Mouse (Mus musculus) splenic B cell, adult 2 months (primary cell): ENCODE data around the gene Zfp30.

ENCODE experiments used
- DNase-seq: peaks from one replicate; pipeline ENCODE4 v3.0.0-alpha.2; 2011; ENCODE audit warnings: low read depth, low spot score
- H3K27me3 ChIP-seq: 2 replicates; pipeline ENCODE4 v1.6.1; 2012; ENCODE audit warnings: mild to moderate bottlenecking, low read length, moderate library complexity, mixed read lengths; ENCODE audit not compliant: control insufficient read depth, poor library complexity, insufficient read depth, severe bottlenecking
- H3K36me3 ChIP-seq: 2 replicates; pipeline ENCODE4 v1.6.1; 2012; ENCODE audit warnings: mild to moderate bottlenecking, low read length, moderate library complexity, mixed read lengths; ENCODE audit not compliant: control insufficient read depth, poor library complexity, insufficient read depth, severe bottlenecking

The Zfp30 gene

DNA sequence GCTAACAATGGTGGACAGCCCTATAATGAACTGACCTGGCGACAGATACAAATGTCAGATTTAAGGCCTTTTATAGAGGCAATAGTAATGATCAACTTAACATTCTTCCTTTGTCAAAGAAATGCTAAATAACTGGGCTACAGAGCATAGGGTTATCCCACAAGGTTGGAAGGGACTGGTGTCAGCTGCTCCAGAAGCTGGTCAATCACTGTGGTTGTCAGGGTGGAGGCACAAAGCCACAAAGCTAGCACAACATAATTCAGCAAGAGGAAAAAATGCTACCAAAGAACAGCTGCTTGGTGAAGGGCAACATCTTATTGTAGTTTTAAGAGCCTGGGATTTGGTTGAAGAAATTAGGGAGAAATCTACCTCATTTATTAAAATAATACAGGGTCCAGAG lies 28.4 kb downstream of the Zfp30 start:
- DNase-seq = no peak
- H3K27me3 ChIP-seq = no peaks in the 10 kb centered on the region
- H3K36me3 ChIP-seq = no peaks in the 10 kb centered on the region

DNA sequence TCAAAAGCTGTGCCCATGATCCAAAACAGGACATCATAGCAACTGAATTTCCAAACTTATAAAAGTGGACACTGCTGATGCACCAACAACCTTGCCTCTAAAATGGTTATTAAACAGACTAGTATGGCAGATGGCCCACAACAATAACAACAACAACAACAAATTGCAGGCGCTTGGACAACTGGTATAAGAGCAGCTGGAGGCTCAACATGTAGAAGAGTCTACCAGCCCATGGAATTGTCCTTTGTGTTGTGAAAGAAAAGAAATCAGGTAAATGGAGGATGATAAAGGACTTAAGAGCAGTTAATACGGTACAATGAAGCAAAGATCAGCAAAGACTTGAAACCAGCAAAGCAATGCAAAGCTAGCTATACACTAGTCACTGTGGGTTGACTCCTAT lies 30.6 kb downstream of the Zfp30 start:
- Histone ChIP-seq H3K27me3 (no peaks in the 10 kb centered on the region), H3K36me3 (no peaks in the 10 kb centered on the region)
- no peak for DNase-seq

DNA sequence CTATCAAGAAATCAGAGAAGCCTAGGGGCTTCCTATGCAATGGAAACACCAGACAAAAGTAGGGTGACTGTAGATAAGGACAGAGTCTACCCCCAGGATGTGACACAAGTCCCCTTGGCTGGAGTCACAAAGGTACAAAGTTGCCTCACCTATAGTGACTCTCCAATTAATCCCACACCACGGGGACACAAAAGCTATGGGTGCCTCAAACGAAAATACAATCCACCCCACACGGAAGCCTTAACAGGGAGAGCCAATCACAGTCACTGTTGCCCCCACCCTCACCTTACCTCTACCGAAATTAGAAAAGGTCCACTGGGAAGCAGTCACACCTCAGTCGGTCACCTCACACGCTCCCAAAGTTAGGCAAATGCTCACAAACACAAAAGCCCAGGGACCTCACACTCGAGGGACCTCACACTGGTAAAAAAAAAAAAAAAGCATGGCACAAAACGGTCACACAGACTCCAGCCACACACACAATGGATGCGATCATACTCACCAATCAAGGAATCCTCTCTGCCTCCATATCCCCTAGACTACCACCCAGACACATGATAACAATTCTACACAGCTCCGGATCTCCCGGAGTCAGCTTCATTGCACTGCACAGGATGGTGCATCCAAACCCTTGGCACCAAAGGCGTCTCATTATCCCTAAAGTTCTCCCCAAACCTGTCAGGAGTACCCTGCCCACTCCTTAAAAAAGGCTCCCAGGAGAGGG lies 31.4 kb downstream of the Zfp30 start:
- DNase-seq = no peak
- Histone ChIP-seq H3K36me3 (no peaks in the 10 kb centered on the region), H3K27me3 (no peaks in the 10 kb centered on the region)

DNA sequence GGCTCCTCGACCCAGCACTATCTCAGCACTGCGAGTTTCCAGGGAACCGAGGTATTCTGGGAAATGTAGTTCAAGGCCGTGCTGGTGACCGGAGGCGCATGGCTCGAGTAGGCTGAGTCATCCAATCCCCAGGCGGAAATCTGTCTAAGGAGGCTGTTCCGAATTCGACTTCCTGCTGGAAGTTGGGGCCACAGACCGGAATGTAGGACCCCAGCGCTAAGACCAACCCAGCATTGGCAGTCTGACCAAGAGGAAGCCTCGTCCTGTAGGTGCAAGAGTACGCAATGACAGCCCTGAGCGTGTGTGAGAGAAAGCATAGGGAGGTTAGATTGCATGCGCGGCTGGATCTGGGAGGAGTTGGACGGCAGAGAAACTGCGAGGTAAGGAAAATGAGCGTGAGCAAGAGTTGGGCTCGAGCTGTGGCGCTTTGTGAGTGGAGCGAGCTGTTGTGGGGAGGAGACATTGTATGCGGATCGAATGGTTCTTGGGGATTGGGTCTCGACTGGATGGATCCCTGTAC lies 32.2 kb downstream of the Zfp30 start, which contains the start of gene Zfp790:
Gene Zfp790 (plus strand): TSS at position 205 of the 520 bp plus-strand sequence.
- Histone ChIP-seq H3K36me3 (no peaks in the 10 kb centered on the region), H3K27me3 (no peaks in the 10 kb centered on the region)
- peak; percentile 90 for DNase-seq

DNA sequence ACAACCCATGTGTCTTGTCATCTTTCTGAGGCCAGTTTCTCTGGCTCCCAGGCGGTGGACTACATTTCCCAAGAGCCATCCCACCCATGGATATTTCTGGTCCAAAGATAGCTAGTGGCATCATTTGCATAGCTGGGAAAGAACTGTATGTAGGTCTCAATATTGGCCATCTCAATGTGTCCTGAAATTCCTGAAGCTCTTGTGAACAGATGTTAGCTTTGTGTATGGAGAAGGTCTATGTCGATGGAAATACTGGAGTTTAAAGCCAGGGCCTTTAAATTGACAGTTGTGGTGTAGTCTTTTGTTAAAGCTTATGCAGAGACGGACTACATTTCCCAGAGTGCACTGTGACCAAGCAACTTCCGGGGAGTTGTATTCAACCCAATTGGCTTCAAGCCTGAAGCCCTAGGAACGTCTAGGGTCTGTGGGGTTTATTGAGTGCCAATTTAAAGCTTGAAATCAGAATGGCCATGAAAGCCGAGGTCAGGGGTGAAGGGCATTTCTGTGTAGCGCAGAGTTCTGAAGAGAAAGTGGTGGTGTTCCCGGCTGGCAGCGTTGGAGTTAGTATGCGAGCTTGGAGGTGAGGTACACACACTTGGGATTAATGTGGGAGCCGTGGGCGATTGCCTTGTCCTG lies 34.9 kb downstream of the Zfp30 start:
- H3K27me3 ChIP-seq = no peaks in the 10 kb centered on the region
- H3K36me3 ChIP-seq = peaks cover 4% of the 10 kb centered on the region
- peak; percentile 83 for DNase-seq

DNA sequence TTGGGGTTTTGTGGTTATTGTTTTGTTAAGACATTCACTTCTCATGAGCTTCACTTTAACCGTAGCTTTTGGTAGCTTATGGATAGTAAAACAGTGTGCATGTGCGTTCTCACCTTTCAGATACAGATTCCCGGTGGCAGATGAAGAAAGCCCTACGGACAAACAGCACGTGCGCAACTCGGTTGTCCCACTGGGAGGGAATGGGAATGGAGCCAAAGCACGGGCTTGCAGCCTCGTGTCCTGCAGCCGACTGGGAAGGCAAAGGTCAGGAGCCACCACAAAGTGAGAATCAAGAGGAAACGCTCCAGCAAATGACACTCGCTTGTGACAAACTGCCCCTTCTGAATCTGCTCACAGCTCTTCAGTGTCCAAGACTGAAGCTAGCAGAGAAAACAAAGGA lies 44.2 kb downstream of the Zfp30 start:
- no peaks in the 10 kb centered on the region for H3K27me3 ChIP-seq
- no peak for DNase-seq
- peaks cover 14% of the 10 kb centered on the region for H3K36me3 ChIP-seq

DNA sequence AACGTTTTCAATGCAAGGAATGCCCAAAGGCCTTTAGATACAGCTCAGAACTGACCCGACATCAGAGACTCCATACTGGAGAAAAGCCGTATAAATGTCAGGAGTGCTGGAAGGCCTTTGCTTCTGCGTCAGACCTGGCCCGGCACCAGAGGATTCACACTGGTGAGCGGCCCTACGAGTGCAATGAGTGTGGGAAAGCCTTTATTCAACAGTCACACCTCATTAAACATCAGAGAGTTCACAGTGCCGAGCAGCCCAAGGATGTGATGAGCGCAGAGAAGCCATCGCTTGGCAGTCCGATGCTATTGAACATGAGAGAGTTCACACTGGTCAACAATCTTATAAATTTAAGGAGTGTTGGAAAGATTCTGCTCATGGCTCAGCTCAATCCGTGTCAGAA lies 46.0 kb downstream of the Zfp30 start:
- DNase-seq = no peak
- Histone ChIP-seq H3K27me3 (no peaks in the 10 kb centered on the region), H3K36me3 (peaks cover 12% of the 10 kb centered on the region)

DNA sequence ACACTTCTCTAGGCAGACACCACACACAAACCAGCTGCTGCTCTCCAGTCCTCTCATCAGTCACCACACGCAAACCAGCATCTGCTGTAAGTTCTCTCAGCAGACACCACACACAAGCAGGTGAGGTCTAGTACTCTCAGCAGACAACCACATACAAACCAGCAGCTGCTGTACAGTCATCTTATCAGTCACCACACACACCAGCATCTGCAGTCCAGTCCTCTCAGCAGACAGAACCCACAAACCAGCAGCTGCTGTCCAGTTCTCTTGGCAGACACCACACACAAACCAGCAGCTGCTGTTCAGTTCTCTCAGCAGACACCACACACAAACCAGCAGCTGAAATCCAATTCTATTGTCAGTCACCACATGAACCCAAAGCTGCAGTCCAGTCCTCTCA lies 53.0 kb downstream of the Zfp30 start:
- H3K36me3 ChIP-seq = peaks cover 1% of the 10 kb centered on the region; the same call in 1 of the 2 replicates
- H3K27me3 ChIP-seq = no peaks in the 10 kb centered on the region
- DNase-seq = no peak

DNA sequence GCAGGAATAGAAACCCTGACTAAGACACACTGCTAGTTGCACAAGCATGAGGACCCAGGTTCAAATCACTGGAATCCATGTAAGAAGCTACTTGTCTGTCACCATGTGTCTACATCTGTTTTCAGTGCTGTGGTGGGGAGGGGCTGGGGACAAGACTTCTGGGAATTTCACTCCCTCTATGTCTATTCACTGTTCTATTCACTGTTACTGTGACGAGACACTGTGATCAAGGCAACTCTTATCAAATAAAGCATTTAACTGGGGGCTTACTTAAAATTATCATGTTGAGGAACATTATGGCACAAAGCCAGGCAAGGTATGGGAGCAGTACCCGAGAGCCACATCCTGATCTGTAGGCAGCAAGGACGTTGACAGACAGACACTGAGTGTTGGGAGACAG lies 55.5 kb downstream of the Zfp30 start:
- H3K36me3 ChIP-seq = no peaks in the 10 kb centered on the region
- no peak for DNase-seq
- H3K27me3 ChIP-seq = no peaks in the 10 kb centered on the region

DNA sequence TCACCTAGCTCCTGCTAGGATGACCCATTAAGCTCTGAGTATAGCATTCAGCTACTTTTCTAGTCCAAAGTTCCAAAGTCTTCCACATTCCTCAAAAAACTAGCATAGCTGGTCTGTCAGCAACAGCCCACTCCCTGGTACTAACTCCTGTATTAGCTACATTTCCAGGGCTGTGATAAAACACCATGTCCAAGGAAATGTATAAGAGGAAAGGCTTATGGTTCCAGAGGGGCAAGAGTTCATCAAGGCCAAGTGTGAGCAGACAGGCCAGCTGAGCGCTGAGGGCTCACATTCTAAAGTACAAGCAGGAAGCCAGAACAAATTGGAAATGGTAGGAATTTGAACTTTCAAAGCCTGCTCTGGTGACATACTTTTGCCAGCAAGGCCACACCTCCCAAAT lies 58.3 kb downstream of the Zfp30 start:
- no peak for DNase-seq
- Histone ChIP-seq H3K36me3 (peaks cover 2% of the 10 kb centered on the region; the same call in 1 of the 2 replicates), H3K27me3 (no peaks in the 10 kb centered on the region)
